Mouse (Mus musculus) layer of hippocampus, adult 2 months (tissue): Measurements from ENCODE around the gene Sesn3. TPM values are rescaled to one million over a fixed set of nuclear protein-coding genes. Genes with fewer than 3 reads are reported as not detected.
"Not testable (repeated sequence)": the region's sequence is repeated elsewhere in the genome, so short reads cannot be mapped to it uniquely, and the experiment has no call there.

Source experiments
- DNase-seq, 2 experiments: peaks; one replicate each; pipeline ENCODE4 v3.0.0; 2022; ENCODE audit warnings: low spot score in 2 of 2
- H3K27ac ChIP-seq: fragments of 200-600 bp; 2 replicates; pipeline ENCODE4 v1.8.1; 2022
- H3K4me3 ChIP-seq: fragments of 200-600 bp; 2 replicates; pipeline ENCODE4 v1.8.1; 2022; ENCODE audit warnings: mild to moderate bottlenecking
- CTCF ChIP-seq: fragments of 200-600 bp; conservative IDR thresholded peaks from 2 replicates; pipeline ENCODE4 v1.8.1; 2022; ENCODE audit warnings: antibody characterized with exemption, mild to moderate bottlenecking, moderate library complexity
- total RNA-seq, 2 experiments: library from RNA; stranded (reverse); gene quantifications; 2 replicates each; pipeline ENCODE4 v1.2.3; 2021

The Sesn3 gene
- total RNA-seq, 2 experiments from 2014 or later: 66.8 TPM

DNA sequence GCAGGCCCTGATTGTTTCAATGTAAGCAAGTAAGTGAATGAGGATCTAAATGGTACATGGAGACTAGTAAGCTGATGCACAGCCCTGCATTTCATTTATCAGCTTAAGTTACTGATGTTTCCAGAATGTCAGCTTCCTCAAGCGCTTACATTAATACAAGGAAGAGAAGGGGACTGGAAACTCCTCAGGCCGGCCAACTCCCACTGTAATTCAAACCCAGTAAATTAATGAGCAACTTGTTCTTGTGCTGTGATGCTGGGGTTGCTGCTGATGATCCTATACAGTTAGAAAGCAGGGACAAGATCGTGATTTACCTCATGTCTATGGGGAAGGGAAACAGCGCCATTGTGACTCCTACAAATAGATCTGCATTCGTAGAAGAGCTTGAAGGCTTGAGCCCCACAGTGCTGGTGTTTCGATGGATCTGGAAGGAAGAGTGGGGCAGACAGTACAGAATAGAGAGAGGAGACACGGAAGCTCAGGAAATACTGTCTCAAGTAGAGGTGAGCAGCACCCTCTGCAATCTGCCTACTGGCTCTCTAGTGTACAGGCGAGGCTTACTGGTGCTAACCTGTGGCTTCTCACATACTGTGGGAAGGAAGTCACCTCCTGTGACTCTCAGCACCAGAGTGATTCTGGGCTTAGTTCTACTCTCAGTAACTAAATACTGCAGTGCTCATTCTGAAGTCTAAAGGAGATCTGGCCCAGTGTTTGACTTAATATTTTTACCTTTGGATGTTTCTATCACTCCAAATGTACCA is 21.0 kb downstream of the Sesn3 start:
- Histone ChIP-seq H3K4me3 (no peak overlapping the region), H3K27ac (no peak overlapping the region)
- no peak for DNase-seq
- no peak for TF ChIP-seq CTCF

DNA sequence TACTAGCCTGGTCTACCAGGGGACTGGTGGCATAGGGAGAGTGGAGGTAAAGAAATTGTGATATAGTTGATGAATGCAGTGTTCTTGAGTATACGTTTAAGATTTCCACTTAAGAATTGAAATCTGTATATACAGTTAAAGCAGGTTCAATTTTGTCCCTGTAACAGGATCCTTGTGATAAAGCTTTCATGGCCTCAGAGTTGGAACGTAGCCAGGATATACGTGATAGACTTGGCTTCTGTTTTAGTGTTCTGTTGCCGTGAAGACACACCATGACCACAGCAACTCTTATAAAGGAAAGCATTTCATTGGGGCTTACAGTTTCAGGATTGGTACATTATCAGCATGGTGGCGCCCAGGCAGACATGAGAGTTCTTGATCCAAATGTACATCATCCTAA is 22.3 kb downstream of the Sesn3 start:
- Histone ChIP-seq H3K27ac (no peak overlapping the region), H3K4me3 (no peak overlapping the region)
- no peak for DNase-seq
- TF ChIP-seq CTCF: no peak

DNA sequence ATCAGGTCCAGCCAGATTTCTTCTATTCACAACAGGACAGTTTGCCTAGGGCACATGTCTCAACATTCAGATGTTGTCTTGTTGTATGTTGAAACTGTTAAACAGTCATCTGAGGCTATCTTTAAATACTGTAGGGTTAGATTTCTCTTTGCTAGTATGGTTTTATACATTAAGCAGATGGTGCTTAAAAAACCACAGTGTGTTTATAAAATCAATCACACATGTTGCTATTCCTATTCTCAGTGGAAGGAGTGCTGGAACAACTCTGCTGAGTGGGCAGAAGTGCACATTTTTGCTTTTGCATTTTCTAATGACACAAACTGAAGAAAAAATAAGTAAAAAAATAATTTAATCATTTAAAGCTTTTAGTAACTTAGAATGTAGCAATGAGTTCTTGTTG is 25.0 kb downstream of the Sesn3 start:
- no peak for DNase-seq
- no peak overlapping the region for H3K4me3 ChIP-seq
- no peak for TF ChIP-seq CTCF
- no peak overlapping the region for H3K27ac ChIP-seq

DNA sequence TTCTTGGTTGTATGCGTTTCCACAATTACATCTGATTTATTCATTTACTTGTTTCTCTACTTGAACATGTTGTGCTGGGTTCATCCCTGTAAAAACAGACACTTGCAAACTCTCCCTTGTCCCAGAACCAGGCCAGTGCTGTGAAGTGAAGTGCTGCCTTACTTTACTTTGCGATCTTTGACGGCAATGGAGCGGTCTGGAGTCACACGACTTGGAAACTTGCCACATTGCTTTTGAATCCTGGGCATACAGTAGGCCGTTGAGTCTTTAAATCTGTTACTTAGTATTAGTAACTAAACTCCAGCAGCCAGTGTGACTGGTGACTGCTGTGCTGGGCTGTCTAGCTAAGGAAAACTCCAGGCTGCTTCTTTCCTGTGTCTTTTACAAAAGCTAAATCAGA is 25.9 kb downstream of the Sesn3 start:
- Histone ChIP-seq H3K4me3 (no peak overlapping the region), H3K27ac (no peak overlapping the region)
- no peak for TF ChIP-seq CTCF
- DNase-seq: no peak

DNA sequence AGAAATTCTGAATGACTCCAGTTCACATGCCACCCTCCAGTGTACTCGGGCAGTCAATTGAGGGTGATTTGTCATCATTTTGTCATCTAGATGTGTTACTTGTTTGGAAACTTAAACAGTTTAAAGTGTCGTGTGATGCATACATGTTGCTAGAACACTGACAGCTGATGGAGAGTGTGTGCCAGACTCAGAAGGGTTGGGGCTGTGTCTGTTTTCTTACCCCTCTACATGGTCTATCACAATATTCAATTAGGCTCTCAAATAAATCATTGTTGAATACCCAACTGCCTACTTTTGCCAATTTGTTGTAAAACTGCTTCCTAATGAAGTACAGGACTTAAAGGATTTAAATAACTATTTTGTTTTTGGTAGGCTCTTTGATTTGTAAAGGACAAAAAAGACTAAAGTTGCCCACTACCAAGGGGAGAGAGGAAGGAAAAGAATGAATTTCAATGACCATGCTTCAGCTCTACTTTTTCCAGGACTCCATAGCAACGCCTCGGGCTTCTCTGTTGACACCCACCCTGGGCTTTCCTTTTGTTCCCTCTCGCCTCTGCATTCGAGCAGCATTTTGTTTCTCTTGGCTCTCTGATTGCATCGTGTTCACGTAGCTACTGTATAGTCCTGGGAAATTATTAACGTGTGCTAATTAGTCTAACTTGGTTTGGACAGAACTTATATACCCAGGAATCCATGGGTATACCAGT is 29.5 kb downstream of the Sesn3 start:
- Histone ChIP-seq H3K4me3 (no peak overlapping the region), H3K27ac (peak overlapping the region; percentile 28; the same call in 1 of the 2 replicates)
- DNase-seq: no peak
- TF ChIP-seq CTCF: no peak

DNA sequence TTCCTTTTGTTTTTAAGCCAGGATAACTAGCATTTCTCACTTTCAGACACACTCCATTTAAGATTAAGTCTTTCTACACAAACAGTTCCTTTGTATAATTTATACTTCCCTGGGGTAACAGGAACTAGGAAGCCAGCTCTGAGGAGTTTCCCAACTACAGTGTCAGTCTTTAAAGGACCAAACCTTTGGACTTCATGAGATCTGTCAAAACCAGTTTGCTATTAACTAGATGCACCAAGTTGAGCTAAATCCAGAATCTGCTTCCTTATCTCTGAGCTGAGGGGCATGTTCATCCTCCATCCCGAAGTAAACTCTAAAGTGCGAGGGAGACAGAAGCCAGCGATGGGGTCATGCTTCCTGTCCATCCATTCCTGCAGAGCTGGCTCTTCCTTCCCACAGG is 32.5 kb downstream of the Sesn3 start:
- no peak for DNase-seq
- no peak overlapping the region for H3K27ac ChIP-seq
- H3K4me3 ChIP-seq: no peak overlapping the region
- no peak for TF ChIP-seq CTCF

DNA sequence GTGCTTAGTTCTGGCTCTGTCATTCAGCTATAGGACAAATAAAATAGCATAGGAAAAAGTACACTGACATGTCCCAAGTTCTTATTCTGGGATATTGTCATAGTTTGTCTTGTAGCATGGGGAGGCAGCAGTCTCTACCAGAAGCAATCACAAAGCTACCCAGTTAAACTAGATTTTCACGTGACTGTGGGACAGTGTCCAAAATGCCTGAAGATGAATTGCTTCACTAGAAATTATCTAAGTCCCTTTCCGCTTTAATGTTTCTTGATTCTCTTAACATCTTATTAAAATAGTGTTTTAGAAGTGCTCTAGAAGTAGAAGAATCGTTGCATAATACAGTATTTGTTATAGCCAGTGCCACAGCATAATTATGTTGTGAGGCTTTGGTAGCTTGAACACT is 39.1 kb downstream of the Sesn3 start:
- no peak for TF ChIP-seq CTCF
- DNase-seq: no peak
- no peak overlapping the region for H3K4me3 ChIP-seq
- no peak overlapping the region for H3K27ac ChIP-seq

DNA sequence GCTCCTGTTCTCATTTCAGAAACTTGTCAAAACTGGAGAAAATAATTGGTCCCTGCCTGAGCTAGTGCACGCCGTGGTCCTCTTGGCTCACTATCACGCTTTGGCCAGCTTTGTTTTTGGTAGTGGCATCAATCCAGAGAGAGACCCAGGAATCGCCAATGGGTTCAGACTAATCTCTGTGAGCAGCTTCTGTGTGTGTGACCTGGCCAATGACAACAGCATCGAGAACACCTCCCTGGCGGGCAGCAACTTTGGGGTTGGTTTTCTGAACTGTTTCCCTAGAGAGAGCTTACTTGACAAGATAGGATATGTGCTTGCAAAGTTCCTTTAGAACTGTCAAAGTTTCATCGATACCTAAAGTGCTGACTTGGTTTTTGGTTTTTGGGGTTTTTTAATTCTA is 39.6 kb downstream of the Sesn3 start:
- no peak overlapping the region for H3K4me3 ChIP-seq
- no peak for TF ChIP-seq CTCF
- no peak for DNase-seq
- H3K27ac ChIP-seq: no peak overlapping the region

DNA sequence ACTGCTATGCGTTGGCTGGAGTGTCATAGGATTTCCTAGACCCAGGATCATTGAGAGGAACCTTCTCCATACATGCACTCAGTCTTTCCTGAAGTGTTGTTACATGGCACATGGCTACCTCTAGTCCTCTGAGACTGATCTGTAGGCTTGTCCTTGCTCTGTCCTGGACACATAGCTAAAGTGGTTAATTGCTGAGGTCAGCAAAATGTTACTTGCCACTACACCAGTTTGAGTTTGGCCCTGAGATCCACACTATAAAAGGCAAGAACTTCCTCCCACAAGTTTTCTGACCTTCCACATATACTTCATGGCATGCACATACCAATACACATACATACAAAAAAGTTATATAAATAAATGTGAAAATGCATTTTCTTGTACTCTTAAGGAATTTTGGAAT is 41.8 kb downstream of the Sesn3 start:
- DNase-seq: no peak
- TF ChIP-seq CTCF: no peak
- no peak overlapping the region for H3K27ac ChIP-seq
- H3K4me3 ChIP-seq: no peak overlapping the region

DNA sequence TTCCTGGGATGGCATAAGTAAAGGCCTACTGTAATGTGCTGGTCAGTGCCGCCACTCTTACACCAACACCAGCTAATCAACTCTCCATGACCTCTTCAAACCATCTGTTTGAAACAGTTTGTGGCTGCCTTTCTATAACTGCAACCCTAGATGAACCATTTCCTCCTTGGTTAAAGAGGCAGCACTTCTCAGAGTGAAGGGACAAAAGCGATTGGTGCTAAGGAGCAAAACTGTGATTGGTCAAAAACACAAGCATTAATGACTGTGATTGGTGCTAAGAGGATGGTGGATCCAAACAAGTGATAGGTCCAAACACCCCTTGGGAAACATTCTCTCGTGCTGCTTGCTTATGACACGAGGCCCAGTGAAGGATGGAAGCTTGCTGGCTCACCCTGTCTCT is 61.0 kb downstream of the Sesn3 start:
- no peak for DNase-seq
- H3K4me3 ChIP-seq: no peak overlapping the region
- TF ChIP-seq CTCF: no peak
- H3K27ac ChIP-seq: no peak overlapping the region

DNA sequence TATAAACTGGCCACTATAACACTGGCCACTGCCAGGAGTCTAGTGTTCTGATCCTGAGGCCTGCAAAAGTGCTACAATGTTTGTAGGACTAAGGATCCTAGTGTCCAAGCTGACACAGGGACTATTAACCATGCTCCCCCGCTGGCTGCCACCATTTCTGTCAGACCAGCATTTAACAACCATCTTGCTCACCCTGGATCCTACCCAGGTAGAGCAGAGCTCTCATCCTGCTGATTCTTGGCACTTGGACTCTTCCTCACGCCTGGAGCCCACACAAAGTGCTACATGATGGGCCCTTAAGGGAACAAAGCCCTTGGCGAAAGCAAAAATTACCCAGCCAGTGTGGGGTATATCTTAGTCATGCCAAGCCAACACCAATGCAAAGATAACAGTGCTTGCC is 62.0 kb downstream of the Sesn3 start:
- no peak for TF ChIP-seq CTCF
- H3K27ac ChIP-seq: no peak overlapping the region
- no peak for DNase-seq
- H3K4me3 ChIP-seq: no peak overlapping the region

DNA sequence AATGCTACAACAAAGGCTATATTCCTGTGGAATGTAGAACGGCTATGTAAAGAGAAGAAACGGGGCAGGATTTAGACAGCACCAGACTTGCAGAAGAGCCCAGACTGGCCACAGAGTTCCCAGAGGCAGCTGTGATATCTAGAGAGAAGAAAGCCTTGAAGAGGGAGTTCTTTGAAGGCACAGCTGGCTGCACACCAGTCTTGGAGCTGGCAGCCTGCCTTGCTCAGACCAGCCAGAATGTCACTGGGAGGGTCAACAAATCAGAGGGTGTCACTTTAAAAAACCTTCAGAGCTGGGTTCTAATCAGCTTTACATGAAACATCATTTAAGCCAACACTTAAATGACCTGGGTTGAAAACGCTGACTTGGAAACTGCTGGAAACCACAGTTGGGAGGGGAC is 63.8 kb downstream of the Sesn3 start:
- DNase-seq: no peak
- no peak overlapping the region for H3K27ac ChIP-seq
- no peak overlapping the region for H3K4me3 ChIP-seq
- TF ChIP-seq CTCF: no peak

DNA sequence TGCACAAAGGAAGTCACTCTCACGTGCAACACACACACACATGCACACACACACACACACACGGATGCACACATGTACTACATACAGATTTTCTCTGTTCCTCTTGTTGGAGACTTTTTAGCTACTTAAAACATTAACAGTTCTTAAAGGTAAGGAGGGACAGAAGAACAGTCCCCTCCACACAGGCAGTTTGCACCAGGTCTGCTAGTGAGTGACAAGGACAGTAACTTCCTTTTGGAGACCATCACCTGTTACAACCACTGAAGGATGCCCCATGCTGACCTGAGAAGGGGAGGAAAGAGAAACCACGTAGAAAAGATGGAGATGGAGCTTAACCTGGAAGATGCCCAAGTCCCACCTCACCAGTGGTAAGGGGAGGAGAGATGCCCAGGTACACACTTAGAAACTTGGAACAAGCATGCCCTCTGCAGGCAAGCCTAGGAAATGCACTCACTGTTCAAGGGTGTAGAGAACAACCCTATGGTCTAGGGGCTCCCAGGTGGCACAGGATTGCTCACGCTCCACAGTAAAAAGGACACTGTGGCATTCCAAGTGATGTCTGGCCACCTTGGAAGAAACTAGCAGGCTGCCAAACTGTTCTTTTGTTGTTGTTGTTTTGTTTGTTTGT is 67.3 kb downstream of the Sesn3 start:
- peak; percentile 46 to 84 for DNase-seq
- peak; percentile 95 for TF ChIP-seq CTCF
- H3K27ac ChIP-seq: no peak overlapping the region
- H3K4me3 ChIP-seq: no peak overlapping the region

DNA sequence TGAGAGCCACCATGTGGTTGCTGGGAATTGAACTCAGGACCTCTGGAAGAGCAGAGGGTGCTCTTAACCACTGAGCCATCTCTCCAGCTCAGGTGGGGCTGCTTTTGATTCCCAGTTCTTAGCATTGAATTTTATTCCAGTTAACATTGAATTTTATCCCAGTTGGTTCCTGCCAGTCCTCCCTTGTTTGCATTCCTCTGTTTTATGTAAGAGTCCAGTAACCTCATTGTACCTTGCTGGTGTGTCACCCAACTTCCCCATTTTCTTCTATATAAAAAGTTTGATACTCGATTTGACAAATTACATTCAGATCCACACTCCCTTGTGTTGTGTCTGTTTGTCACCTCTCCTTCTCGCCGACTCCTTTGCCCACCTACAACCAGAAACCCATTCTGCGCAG is 71.0 kb downstream of the Sesn3 start:
- H3K27ac ChIP-seq, H3K4me3 ChIP-seq, DNase-seq: not testable (repeated sequence)
